Mouse (Mus musculus) embryonic fibroblast, embryonic 13.5 days (primary cell): ENCODE measurements at regions not wholly inside any gene's neighbourhood (a gene's known extent, or its start where the extent isn't known, plus 50 kb on each side); places are given as distances from the start of the nearest gene placed in this dataset.

ENCODE experiments used
- CTCF ChIP-seq: IDR thresholded peaks from 2 replicates; pipeline ENCODE4 v1.5.1; 2011; ENCODE audit warnings: mild to moderate bottlenecking, control low read depth, low read length, moderate library complexity, borderline replicate concordance; ENCODE audit not compliant: insufficient read depth
- POLR2A ChIP-seq: IDR thresholded peaks from 2 replicates; pipeline ENCODE4 v1.6.1; 2011; ENCODE audit warnings: low read depth, mild to moderate bottlenecking, control low read depth, low read length, moderate library complexity

- TF ChIP-seq CTCF (no peak), POLR2A (no peak)
Observed at GRCm38 (mm10) chr1:57490021-57490420, 83.1 kb upstream of the Tyw5 start.
